Mouse (Mus musculus): Measurements from ENCODE around the gene Gm11096.

DNA sequence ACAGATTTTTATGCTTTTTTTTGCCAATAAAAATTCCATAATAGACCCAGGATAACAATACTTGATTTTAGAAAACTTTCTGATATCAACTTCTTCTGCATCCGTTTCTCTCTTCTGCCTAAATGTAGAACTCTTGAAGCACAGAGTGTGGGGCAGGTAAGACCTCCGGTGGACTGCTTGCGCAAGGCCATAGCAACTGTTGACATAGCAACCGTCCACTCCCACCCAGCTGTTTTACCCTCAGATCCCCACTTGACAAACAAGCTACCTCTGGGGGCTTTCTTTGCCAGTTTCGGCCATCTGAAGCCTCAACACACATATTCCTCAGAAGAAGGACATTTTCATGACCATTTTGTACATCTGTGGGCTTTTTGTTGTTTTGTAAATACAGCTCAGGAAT lies 41.2 kb upstream of the Gm11096 start:
- no peak for TF ChIP-seq POLR2A (IDR thresholded peaks at IDR 0.05; ENCODE audit: insufficient read length, low read depth)
- no peak for TF ChIP-seq TCF3 (IDR thresholded peaks at IDR 0.05; ENCODE audit: insufficient read length, low read depth)
- TF ChIP-seq USF1 (IDR thresholded peaks at IDR 0.05; ENCODE audit: low read depth), result no peak
- TF ChIP-seq E2F4 (IDR thresholded peaks at IDR 0.05; ENCODE audit: insufficient read depth), result no peak
- no peak for TF ChIP-seq MAX (IDR thresholded peaks at IDR 0.05; ENCODE audit: low read depth)
- no peak for TF ChIP-seq TCF12 (IDR thresholded peaks at IDR 0.05; ENCODE audit: insufficient read depth, poor library complexity, severe bottlenecking)

Measured in myocyte (in vitro differentiated cells).